Mouse (Mus musculus) hindbrain, embryonic 10.5 days (tissue): ENCODE measurements around the gene Dscam. TPM values are rescaled to one million over a fixed set of nuclear protein-coding genes. Genes with fewer than 3 reads are reported as not detected.

Experiments used
- DNase-seq: peaks from one replicate; pipeline ENCODE4 v3.0.0-alpha.2; 2017; ENCODE audit warnings: low spot score
- H3K27ac ChIP-seq: fragments of 300-500 bp; sonication (generic); 2 replicates; pipeline ENCODE4 v1.5.1; 2016; ENCODE audit warnings: mild to moderate bottlenecking, moderate library complexity
- H3K27me3 ChIP-seq: fragments of 300-500 bp; sonication (generic); 2 replicates; pipeline ENCODE4 v1.6.1; 2016; ENCODE audit warnings: mild to moderate bottlenecking; ENCODE audit not compliant: poor library complexity, insufficient read depth, severe bottlenecking
- H3K36me3 ChIP-seq: fragments of 300-500 bp; sonication (generic); 2 replicates; pipeline ENCODE4 v1.6.1; 2016; ENCODE audit warnings: mild to moderate bottlenecking, moderate library complexity
- H3K4me1 ChIP-seq: fragments of 300-500 bp; sonication (generic); replicated peaks from 2 replicates; pipeline ENCODE4 v1.6.1; 2016; ENCODE audit warnings: mild to moderate bottlenecking
- H3K4me3 ChIP-seq: fragments of 300-500 bp; sonication (generic); 2 replicates; pipeline ENCODE4 v1.5.1; 2016; ENCODE audit warnings: mild to moderate bottlenecking, moderate library complexity
- H3K9me3 ChIP-seq: fragments of 300-500 bp; sonication (generic); 2 replicates; pipeline ENCODE4 v1.6.1; 2016; ENCODE audit warnings: mild to moderate bottlenecking, moderate library complexity
- WGBS: fragments of 180-500 bp; shearing (Covaris S2); methylation state at CpG from one replicate; pipeline ENCODE4 v1.1.7; 2016; 5-methylcytosine and 5-hydroxymethylcytosine counted together
- polyA plus RNA-seq: library from polyadenylated mRNA; unstranded; fragments of >200 nt; fragmentation: Nextera tagmentation; extraction: Ambion mirVana; gene quantifications from 2 replicates; pipeline ENCODE4 v1.2.1, GENCODE M21; 2016

Gene Dscam
- polyA plus RNA-seq, 1 experiment from 2014 or later: 1.2 TPM

GRCm38 (mm10) chr16:96959695-96960094 is 210.9 kb downstream of the Dscam start:
- Histone ChIP-seq H3K4me1 (no peaks in the 10 kb centered on the region), H3K36me3 (no peaks in the 10 kb centered on the region), H3K27ac (no peak overlapping the region), H3K4me3 (no peak overlapping the region), H3K9me3 (no peaks in the 10 kb centered on the region), H3K27me3 (no peaks in the 10 kb centered on the region)
- no peak for DNase-seq
- WGBS: 89% methylated on average over 3 of the region's 3 CpGs

- 38% methylated on average over 11 of the region's 11 CpGs for WGBS
- no peaks in the 10 kb centered on the region for H3K27me3 ChIP-seq
- peak; percentile 18 for DNase-seq
- H3K4me1 ChIP-seq: peaks cover 16% of the 10 kb centered on the region
- no peaks in the 10 kb centered on the region for H3K36me3 ChIP-seq
- no peak overlapping the region for H3K4me3 ChIP-seq
- H3K9me3 ChIP-seq: no peaks in the 10 kb centered on the region
- no peak overlapping the region for H3K27ac ChIP-seq
These were observed 224.9 kb downstream of the Dscam start for GRCm38 (mm10) chr16:96945468-96946302.

GRCm38 (mm10) chr16:96943648-96944047 is 226.9 kb downstream of the Dscam start:
- Histone ChIP-seq H3K4me3 (no peak overlapping the region), H3K36me3 (no peaks in the 10 kb centered on the region), H3K4me1 (peaks cover 16% of the 10 kb centered on the region), H3K27me3 (no peaks in the 10 kb centered on the region), H3K9me3 (no peaks in the 10 kb centered on the region), H3K27ac (no peak overlapping the region)
- DNase-seq: no peak
- WGBS: 92% methylated on average over 2 of the region's 2 CpGs

DNA sequence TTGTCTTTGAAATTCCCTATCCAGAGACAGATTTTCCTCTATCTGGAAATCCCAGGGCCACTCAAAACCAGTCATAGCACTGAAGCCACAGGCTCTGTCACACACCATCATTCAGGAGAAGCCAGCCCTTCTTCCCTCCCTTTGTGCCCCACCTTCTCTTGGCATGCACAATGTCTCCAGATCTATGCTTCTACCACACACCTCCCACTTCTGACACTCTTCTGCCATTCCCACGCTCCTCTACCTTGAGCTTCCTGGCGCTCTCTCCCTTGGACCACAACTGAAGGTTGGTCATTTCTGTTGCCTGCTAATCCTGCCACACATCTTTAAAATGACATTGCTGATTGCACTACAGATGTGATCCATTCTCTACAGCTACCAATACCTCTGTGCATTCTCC is 235.8 kb downstream of the Dscam start:
- no peaks in the 10 kb centered on the region for H3K9me3 ChIP-seq
- no peak overlapping the region for H3K4me3 ChIP-seq
- no peaks in the 10 kb centered on the region for H3K4me1 ChIP-seq
- no peaks in the 10 kb centered on the region for H3K27me3 ChIP-seq
- WGBS: 94% methylated on average over 2 of the region's 2 CpGs
- H3K36me3 ChIP-seq: no peaks in the 10 kb centered on the region
- no peak overlapping the region for H3K27ac ChIP-seq
- DNase-seq: no peak

DNA sequence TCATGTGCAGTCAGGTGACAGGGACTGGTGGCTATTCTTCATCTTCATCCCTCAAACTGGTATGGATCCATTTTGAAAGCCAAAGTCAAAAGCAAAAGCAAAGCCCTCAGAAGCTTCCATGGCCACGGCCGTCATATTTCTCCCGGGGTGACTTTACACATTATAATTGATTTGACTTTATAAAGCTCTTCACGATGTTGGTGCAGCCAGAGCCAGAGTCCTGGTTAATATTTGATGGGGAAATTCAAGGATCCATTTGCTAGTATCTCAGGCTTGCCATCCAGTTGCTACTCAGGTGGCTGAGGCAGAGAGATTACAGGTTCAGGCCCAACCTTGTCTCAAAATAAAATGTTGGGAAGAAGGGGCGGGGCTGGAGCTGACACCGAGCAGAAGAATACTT is 238.3 kb downstream of the Dscam start:
- no peaks in the 10 kb centered on the region for H3K4me1 ChIP-seq
- no peaks in the 10 kb centered on the region for H3K36me3 ChIP-seq
- WGBS: 89% methylated on average over 6 of the region's 6 CpGs
- no peak overlapping the region for H3K27ac ChIP-seq
- H3K27me3 ChIP-seq: no peaks in the 10 kb centered on the region
- no peak for DNase-seq
- no peaks in the 10 kb centered on the region for H3K9me3 ChIP-seq
- H3K4me3 ChIP-seq: no peak overlapping the region

DNA sequence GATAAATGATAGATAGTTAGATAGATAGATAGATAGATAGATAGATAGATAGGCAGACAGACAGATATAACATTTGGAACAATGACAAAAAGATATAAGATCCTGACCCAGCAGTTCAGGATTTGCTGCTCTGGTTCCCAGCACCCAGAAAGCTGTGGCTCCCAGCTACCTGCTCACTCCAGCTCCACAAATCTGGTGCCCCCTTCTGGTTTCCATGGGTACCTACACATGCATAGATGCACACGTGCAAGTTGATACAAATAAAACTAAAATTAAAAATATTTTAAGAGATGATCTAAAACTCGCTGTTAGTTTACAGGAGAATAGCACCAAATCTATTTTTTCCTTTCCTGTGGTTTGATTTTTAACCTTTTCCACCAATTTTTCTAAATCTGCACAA is 238.8 kb downstream of the Dscam start:
- DNase-seq: no peak
- H3K4me3 ChIP-seq: no peak overlapping the region
- 81% methylated on average over 2 of the region's 2 CpGs for WGBS
- no peak overlapping the region for H3K27ac ChIP-seq
- 0 out of 2 replicates have a peak, but pooled peaks cover 3% of the 10 kb centered on the region for H3K4me1 ChIP-seq
- H3K27me3 ChIP-seq: no peaks in the 10 kb centered on the region
- no peaks in the 10 kb centered on the region for H3K36me3 ChIP-seq
- H3K9me3 ChIP-seq: no peaks in the 10 kb centered on the region

DNA sequence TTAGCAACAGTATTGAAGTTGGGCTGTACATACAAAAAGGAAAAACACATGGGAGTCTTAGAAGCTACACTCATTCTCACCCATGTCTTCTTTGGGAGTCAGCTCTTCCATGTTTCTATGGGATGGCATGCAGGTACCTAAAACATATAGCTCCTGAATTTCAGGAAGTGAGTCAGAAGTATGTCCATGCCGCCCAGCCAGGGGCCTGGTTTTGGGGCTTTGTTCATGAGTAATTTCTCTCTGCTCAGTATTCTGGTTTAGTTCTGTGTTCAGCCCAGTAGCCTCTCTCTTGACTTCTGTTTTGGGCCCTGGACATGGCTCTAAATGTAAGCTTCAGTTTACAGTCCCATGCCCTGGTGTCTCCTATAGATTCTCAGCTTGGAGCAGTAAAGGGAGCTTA is 242.5 kb downstream of the Dscam start:
- Histone ChIP-seq H3K4me3 (no peak overlapping the region), H3K27ac (no peak overlapping the region), H3K4me1 (0 out of 2 replicates have a peak, but pooled peaks cover 3% of the 10 kb centered on the region), H3K9me3 (no peaks in the 10 kb centered on the region), H3K27me3 (no peaks in the 10 kb centered on the region), H3K36me3 (no peaks in the 10 kb centered on the region)
- DNase-seq: no peak
- 98% methylated on average over 1 of the region's 1 CpGs for WGBS

- H3K4me1 ChIP-seq: 0 out of 2 replicates have a peak, but pooled peaks cover 3% of the 10 kb centered on the region
These were observed 243.1 kb downstream of the Dscam start for GRCm38 (mm10) chr16:96927408-96927807.

GRCm38 (mm10) chr16:96926977-96927376 is 243.6 kb downstream of the Dscam start:
- H3K27ac ChIP-seq: no peak overlapping the region
- 0 out of 2 replicates have a peak, but pooled peaks cover 3% of the 10 kb centered on the region for H3K4me1 ChIP-seq
- H3K4me3 ChIP-seq: no peak overlapping the region
- no peak for DNase-seq
- no peaks in the 10 kb centered on the region for H3K9me3 ChIP-seq
- WGBS: 67% methylated on average over 3 of the region's 3 CpGs
- no peaks in the 10 kb centered on the region for H3K36me3 ChIP-seq
- H3K27me3 ChIP-seq: no peaks in the 10 kb centered on the region

More at GRCm38 (mm10) chr16:96927408-96927807, 243.1 kb downstream of the Dscam start:
- H3K27me3 ChIP-seq: no peaks in the 10 kb centered on the region
- no peak overlapping the region for H3K27ac ChIP-seq
- H3K36me3 ChIP-seq: no peaks in the 10 kb centered on the region
- DNase-seq: no peak
- H3K4me3 ChIP-seq: no peak overlapping the region
- H3K9me3 ChIP-seq: no peaks in the 10 kb centered on the region

- no peak for DNase-seq
- Histone ChIP-seq H3K27ac (no peak overlapping the region), H3K4me1 (peaks cover 14% of the 10 kb centered on the region), H3K27me3 (no peaks in the 10 kb centered on the region), H3K9me3 (no peaks in the 10 kb centered on the region), H3K4me3 (no peak overlapping the region), H3K36me3 (no peaks in the 10 kb centered on the region)
- 93% methylated on average over 4 of the region's 4 CpGs for WGBS
These were observed 246.6 kb downstream of the Dscam start for GRCm38 (mm10) chr16:96923941-96924340.

DNA sequence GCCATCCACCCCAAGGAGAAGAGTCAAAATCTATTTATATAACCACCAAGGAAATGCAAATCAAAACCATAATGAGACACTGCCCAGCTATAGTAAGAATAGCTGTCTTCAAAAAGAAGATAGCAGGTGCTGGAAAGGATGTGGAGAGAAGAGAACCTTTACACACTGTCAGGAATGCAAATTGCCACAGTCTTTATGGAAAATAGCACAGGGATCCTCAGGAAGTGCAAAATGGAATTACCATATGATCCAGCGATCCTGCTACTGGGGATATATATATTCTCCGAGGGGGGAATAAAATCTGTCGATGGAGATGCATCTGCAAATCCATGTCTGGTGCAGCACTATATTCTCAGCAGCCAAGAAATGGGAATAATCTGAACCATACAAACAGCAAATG is 256.1 kb downstream of the Dscam start:
- H3K27me3 ChIP-seq: no peaks in the 10 kb centered on the region
- H3K9me3 ChIP-seq: no peaks in the 10 kb centered on the region
- H3K36me3 ChIP-seq: no peaks in the 10 kb centered on the region
- WGBS: 93% methylated on average over 3 of the region's 3 CpGs
- H3K27ac ChIP-seq: no peak overlapping the region
- no peak for DNase-seq
- no peaks in the 10 kb centered on the region for H3K4me1 ChIP-seq
- no peak overlapping the region for H3K4me3 ChIP-seq

DNA sequence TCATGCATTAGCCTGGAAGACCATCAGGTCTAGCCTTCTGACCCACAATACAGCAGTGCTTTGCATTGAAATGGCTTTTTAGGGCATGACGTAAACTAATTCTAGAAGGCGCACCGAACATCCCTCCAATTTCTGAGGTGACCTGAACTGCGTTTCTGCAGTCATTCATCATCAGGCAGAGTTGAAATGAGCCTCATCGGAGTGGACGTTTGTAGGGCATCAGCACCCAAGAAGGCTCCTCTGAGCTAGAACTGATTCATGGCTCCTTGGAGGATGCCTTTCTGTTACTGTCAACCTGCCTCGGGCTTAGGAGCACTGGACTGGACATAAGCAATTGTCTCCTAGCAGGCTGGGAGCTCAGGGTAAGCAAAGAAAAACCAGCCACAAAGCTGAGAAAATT is 257.7 kb downstream of the Dscam start:
- H3K36me3 ChIP-seq: no peaks in the 10 kb centered on the region
- no peak overlapping the region for H3K4me3 ChIP-seq
- no peaks in the 10 kb centered on the region for H3K27me3 ChIP-seq
- H3K9me3 ChIP-seq: no peaks in the 10 kb centered on the region
- no peak overlapping the region for H3K27ac ChIP-seq
- no peak for DNase-seq
- no peaks in the 10 kb centered on the region for H3K4me1 ChIP-seq
- 88% methylated on average over 7 of the region's 7 CpGs for WGBS

- Histone ChIP-seq H3K27me3 (no peaks in the 10 kb centered on the region), H3K9me3 (no peaks in the 10 kb centered on the region), H3K4me1 (no peaks in the 10 kb centered on the region), H3K4me3 (no peak overlapping the region), H3K27ac (no peak overlapping the region), H3K36me3 (no peaks in the 10 kb centered on the region)
- WGBS: 90% methylated on average over 2 of the region's 2 CpGs
- no peak for DNase-seq
These were observed 258.4 kb downstream of the Dscam start for GRCm38 (mm10) chr16:96912103-96912502.
